Mouse (Mus musculus) megakaryocyte, embryonic 14.5 days (primary cell): ENCODE measurements around the gene Pafah2. TPM values are rescaled to one million over a fixed set of nuclear protein-coding genes. Genes with fewer than 3 reads are reported as not detected.

Experiments
- H3K27me3 ChIP-seq: replicated peaks from 2 replicates; pipeline ENCODE3; 2012; ENCODE audit warnings: inconsistent platforms
- H3K36me3 ChIP-seq: replicated peaks from 2 replicates; pipeline ENCODE3; 2012; ENCODE audit warnings: low read length, inconsistent platforms, mixed read lengths
- H3K4me1 ChIP-seq: 2 replicates; pipeline ENCODE4 v1.6.1; 2012; ENCODE audit warnings: inconsistent platforms
- H3K4me3 ChIP-seq: replicated peaks from 2 replicates; pipeline ENCODE3; 2012; ENCODE audit warnings: moderate library complexity, mild to moderate bottlenecking, inconsistent platforms
- H3K9me3 ChIP-seq: 2 replicates; pipeline ENCODE4 v1.6.1; 2012; ENCODE audit warnings: inconsistent platforms
- FLI1 ChIP-seq: IDR thresholded peaks from 2 replicates; pipeline ENCODE4 v1.6.1; 2012; ENCODE audit warnings: low read length, inconsistent platforms, mixed read lengths
- GATA1 ChIP-seq: IDR thresholded peaks from 3 replicates; pipeline ENCODE4 v1.6.1; 2012; ENCODE audit warnings: mixed read lengths, low read length, inconsistent platforms, borderline replicate concordance
- polyA plus RNA-seq: library from polyadenylated mRNA; stranded (reverse); fragments of >175 nt; gene quantifications from 2 replicates; pipeline ENCODE4 v1.2.3, GENCODE M21; 2012; ENCODE audit warnings: low replicate concordance; ENCODE audit not compliant: insufficient read depth

Gene Pafah2
- polyA plus RNA-seq, 1 experiment, result 3.8 TPM

DNA sequence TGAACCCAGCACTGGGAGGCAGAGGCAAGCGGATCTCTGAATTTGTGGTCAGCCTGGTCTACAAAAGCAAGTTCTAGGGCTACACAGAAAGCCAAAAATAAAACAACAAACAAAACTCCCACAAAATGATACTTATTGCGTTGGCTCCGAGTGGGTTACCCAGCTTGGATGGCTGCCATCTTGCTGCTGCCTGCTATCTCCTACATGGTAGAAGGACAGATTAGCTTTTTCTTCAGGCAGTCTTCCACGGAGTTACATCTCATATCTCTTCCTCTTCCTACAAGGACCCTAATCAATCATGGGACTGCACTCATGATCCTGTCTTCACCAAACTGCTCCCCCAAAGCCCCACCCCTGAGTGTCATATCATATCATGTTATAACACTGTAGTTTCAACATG is 43.8 kb downstream of the Pafah2 start:
- Histone ChIP-seq H3K4me3 (no peak overlapping the region), H3K9me3 (peaks cover 13% of the 10 kb centered on the region), H3K4me1 (peaks cover 5% of the 10 kb centered on the region), H3K27me3 (peaks cover 61% of the 10 kb centered on the region), H3K36me3 (no peaks in the 10 kb centered on the region)
- no peak for TF ChIP-seq GATA1
- TF ChIP-seq FLI1, result no peak

DNA sequence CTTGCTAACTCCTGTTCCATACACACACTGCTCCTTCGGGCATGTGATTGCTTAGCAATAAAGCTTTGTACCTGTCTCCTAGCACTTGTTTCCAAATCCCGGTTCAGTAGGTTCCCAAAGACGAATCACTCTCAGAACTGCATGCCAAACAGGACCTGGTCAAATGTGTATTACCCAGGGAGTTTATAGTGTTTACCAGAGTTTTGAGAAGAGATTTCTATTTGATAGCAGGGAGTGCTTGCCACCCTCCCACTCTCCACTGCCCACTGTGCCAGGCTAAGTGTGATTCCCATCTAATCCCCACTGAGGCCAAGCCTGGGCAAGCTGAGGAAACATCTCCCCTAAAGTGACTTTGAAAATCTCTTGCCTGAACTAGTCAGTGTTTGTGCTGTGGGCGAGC is 46.1 kb downstream of the Pafah2 start:
- TF ChIP-seq FLI1, result no peak
- no peak for TF ChIP-seq GATA1
- Histone ChIP-seq H3K9me3 (peaks cover 13% of the 10 kb centered on the region), H3K36me3 (no peaks in the 10 kb centered on the region), H3K4me1 (peaks cover 5% of the 10 kb centered on the region), H3K27me3 (peaks cover 68% of the 10 kb centered on the region), H3K4me3 (no peak overlapping the region)

DNA sequence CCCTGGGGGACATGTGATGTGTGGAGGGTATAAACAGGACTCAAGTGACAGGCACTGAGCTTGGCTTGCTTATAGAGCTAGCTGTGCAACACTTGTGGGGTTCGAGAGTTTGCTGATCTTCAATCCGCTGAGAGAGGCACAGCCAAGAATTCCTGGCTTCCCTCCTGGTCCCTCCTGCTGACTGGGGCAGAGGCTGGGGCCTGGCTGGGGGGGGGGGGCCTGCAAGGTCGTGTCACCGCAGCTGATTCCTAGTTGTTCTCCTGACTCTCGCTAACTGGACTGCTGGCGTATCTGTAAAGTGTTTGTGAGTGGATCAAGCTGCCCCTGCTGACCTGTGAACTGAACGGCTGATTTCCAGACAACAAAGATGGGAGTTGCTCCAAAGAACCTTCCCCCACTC is 47.5 kb downstream of the Pafah2 start:
- no peak for TF ChIP-seq GATA1
- no peak for TF ChIP-seq FLI1
- H3K4me3 ChIP-seq, result no peak overlapping the region
- no peaks in the 10 kb centered on the region for H3K36me3 ChIP-seq
- peaks cover 5% of the 10 kb centered on the region for H3K4me1 ChIP-seq
- peaks cover 13% of the 10 kb centered on the region for H3K9me3 ChIP-seq
- peaks cover 73% of the 10 kb centered on the region for H3K27me3 ChIP-seq

DNA sequence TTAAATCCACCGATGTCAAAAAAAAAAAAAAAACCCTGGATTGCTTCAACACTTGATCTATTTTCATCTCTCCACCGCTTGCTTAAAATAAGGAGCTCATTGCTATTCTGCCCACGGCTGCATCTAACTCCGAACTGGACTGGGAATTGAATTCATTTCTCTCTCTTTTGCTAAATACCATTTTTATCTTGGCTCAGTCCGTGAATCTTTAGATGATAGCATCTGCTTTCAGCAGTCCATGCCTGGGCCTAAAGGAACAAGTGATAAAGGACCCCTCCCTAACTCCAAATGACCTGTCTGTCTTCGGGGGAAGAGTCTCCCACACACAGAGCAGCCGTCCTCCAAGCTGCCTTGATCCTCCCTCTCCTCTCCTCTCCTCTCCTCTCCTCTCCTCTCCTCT is 48.8 kb downstream of the Pafah2 start:
- H3K4me3 ChIP-seq, result no peak overlapping the region
- H3K4me1 ChIP-seq, result no peaks in the 10 kb centered on the region
- H3K27me3 ChIP-seq, result peaks cover 73% of the 10 kb centered on the region
- H3K36me3 ChIP-seq, result no peaks in the 10 kb centered on the region
- TF ChIP-seq FLI1 (no peak), GATA1 (no peak)
- H3K9me3 ChIP-seq, result peaks cover 13% of the 10 kb centered on the region

DNA sequence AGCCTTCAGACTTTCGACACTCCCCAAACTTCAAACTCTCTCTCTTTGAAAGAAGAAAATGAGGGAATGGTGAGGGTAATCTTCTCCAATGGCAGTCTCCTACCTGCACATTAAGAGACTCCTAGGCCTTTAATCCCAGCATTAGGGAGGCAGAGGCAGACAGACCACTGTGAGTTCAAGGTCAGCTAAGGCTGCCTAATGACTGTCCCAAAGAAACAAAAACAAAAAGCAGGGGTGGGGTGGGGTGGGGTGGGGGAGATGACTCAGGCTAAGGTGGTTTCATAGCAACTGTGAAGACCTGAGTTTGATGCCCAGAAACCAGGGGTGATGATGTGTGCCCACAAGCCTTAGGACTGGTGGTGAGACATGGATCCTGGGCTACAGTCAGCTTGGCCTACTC is 49.4 kb downstream of the Pafah2 start:
- Histone ChIP-seq H3K4me1 (peaks cover 3% of the 10 kb centered on the region; the same call in 1 of the 2 replicates), H3K9me3 (peaks cover 13% of the 10 kb centered on the region), H3K4me3 (no peak overlapping the region), H3K27me3 (peaks cover 78% of the 10 kb centered on the region), H3K36me3 (no peaks in the 10 kb centered on the region)
- TF ChIP-seq FLI1 (no peak), GATA1 (no peak)

DNA sequence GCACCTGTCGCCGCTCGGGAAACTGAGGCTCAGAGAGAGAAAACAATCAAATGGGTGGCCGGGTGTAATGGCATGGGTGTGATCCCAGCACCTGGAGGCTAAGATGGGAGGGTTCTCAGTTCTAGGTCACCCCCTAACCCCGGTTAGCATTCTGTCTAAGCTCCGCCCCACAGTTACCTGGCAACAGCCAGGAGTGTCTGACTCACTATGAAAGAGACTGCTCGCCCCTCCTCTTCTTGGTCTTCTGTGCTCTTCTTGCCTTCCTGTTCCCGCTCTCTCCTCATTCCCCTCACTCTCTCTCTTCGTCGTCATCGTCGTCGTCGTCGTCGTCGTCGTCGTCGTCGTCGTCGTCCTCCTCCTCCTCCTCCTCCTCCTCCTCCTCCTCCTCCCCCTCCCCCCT is 51.8 kb downstream of the Pafah2 start:
- no peak for TF ChIP-seq FLI1
- no peak for TF ChIP-seq GATA1
- Histone ChIP-seq H3K36me3 (no peaks in the 10 kb centered on the region), H3K9me3 (peaks cover 5% of the 10 kb centered on the region)

DNA sequence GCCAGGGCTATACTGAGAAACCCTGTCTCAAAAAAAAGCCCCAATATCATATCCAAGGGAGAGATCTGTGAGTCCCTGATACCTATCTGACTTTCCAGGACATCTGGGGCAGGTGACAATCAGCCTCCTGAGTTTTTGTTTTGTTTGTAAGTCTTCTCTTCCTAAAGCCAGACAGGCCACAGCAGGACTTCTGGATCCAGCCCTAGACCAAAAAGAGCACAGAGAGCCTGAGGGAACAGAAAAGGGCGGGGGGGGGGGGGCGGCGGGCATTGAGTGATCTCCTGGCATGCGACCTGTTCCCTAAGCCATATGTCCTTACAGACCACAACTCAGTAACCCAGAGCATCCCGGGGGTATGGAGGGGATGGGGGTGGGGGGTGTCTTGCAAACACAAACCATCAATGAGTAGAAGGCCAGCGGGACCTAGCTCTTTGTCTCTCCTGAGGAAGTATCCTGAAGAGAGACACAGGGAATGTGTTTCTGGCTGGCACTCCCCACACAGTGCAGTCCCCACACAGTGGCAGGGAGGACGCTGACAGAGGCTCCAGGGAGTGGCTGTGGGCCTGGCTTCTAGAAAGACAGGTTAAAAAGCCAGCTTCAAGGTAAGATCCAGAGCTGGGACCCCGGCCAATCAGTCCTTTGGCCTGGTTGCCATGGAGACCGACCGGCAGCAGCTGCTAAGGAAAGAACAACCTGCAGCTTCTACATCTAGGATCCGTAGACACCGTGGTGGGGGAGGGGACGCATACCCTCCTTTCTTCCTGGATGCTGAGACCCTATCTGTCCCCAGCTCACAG is 53.7 kb downstream of the Pafah2 start:
- H3K4me3 ChIP-seq, result no peak overlapping the region
- H3K4me1 ChIP-seq, result peaks cover 21% of the 10 kb centered on the region
- peaks cover 72% of the 10 kb centered on the region for H3K27me3 ChIP-seq
- no peaks in the 10 kb centered on the region for H3K36me3 ChIP-seq
- H3K9me3 ChIP-seq, result no peaks in the 10 kb centered on the region
- TF ChIP-seq GATA1, result no peak
- TF ChIP-seq FLI1, result no peak

More for the DNA sequence above, 51.8 kb downstream of the Pafah2 start:
- Histone ChIP-seq H3K4me1 (peaks cover 15% of the 10 kb centered on the region), H3K27me3 (peaks cover 71% of the 10 kb centered on the region), H3K4me3 (no peak overlapping the region)

DNA sequence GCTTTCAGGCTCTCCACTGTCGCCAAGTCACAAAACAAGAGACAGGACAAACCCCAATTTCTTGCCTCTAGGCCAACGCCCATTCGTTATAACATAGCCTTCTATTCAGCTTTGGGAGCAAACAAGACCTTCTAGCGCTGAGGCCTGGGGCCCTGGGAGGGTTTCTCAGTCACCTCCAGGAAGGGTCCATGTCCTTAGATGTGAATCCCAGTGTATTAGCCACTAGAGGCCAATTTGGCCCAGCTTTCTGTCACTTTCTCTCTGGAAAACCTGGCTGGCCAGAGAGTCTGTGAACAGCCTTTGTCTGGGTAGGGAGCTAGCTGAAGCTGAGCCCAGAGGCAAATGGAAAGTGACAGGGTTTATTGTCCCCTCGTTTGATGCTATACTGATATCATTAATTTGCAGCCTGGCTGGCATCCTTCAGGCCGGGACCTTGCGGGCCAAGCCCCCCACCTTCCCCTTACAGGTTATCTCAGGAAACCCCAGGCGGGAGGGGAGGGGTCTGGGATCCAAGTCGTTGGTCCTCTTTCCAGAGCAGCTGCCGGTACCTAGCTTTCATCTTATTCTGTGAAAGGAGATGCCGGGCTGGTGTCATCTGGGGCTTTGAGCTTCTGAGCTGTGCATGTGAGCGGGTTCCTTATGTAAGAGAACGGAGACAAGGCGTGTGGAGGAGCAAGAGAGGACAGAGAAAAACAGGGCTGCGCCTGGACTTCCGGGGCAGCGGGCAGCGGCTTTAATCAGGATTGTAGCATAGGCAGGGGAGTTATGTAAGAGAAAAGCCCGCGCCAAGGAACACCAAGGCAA is 54.5 kb downstream of the Pafah2 start:
- H3K4me3 ChIP-seq, result no peak overlapping the region
- peaks cover 28% of the 10 kb centered on the region for H3K4me1 ChIP-seq
- H3K36me3 ChIP-seq, result no peaks in the 10 kb centered on the region
- H3K27me3 ChIP-seq, result peaks cover 72% of the 10 kb centered on the region
- H3K9me3 ChIP-seq, result no peaks in the 10 kb centered on the region
- no peak for TF ChIP-seq GATA1
- TF ChIP-seq FLI1, result no peak

DNA sequence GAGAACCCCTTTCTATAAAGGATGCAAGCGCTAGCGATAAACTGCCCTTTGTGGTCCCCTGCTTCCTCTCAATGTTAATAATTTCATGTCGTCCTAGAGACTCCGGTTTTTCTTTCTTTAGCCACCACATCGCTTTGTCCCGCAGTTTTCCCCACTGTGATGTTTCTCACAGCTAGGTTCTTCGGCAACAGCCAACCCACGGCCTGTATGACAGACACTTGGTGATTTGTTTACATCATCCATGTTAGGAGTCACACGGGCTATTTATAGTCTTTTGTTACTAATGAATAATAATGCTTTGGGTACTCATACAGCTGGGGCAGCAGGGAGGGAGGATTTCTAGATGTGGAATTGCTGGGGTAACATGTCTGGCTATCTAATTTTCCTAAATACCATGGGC is 55.4 kb downstream of the Pafah2 start:
- H3K36me3 ChIP-seq, result no peaks in the 10 kb centered on the region
- peaks cover 69% of the 10 kb centered on the region for H3K27me3 ChIP-seq
- no peak for TF ChIP-seq GATA1
- no peak for TF ChIP-seq FLI1
- no peak overlapping the region for H3K4me3 ChIP-seq
- peaks cover 35% of the 10 kb centered on the region for H3K4me1 ChIP-seq
- no peaks in the 10 kb centered on the region for H3K9me3 ChIP-seq
